Mouse (Mus musculus): ENCODE results near the gene Vstm5. TPM values are rescaled to one million over a fixed set of nuclear protein-coding genes. Genes with fewer than 3 reads are reported as not detected.
A peak's percentile ranks its signal among the peaks of the same experiment; 100 is the strongest.
"Not testable (repeated sequence)": the region's sequence is repeated elsewhere in the genome, so short reads cannot be mapped to it uniquely, and the experiment has no call there.

The Vstm5 gene
- polyA plus RNA-seq (2012; ENCODE audit: insufficient read depth, insufficient read length, low replicate concordance, missing spikeins), result not detected in 2 replicates

DNA sequence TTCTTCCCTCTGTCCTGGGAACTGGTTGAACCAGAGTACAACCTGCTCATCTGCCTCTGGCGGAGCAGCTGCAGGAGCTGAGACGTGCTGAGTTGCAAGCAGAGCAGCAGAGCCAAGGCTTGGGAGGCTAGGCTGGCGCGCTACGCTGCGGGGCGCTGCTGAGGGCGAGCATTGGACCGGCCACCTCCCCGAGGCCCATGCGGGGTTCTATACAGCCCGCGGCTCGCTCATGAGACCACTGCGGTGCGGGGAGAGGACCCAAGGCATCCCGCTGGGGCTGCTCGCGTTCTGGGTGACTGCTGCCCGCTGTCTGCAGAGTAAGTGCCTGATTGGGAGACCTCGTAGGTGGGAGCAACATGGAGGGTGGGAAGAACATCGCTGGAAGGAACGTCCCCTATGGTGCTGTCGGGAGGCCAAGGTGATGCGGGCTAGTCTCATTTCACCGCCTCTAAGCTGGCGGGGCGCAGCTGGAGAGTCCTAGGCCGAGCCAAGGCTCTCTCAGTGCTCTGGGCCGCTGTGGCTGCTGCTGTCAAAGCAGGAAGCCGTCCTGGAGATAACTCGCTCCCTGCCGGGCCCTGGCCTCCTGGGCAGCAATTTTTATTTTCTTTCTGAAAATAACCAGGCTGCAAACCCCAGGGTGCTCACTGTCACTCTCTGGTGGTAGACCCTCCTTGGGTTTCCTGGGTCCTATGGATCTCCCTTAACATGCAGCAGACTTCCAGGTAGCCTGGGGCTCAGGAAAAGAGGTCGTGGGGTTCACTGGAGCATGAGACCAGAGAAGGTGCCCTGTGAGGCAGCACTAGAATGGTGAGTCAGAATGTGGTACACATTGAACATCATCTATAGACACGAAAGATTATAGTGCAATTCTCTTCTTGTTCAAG, at the start of gene Vstm5:
Gene Vstm5, plus strand, starts transcription at position 4 of the 884 bp plus-strand sequence.
- peak within 1 kb of the TSS; percentile 27 for H3K27ac ChIP-seq (ENCODE audit: insufficient read depth, low read depth, low read length)
- WGBS, result 5% methylated on average over 35 of the region's 35 CpGs
- TF ChIP-seq CTCF (IDR thresholded peaks at IDR 0.05; ENCODE audit: insufficient read depth, low read depth, low read length), result no peak
- TF ChIP-seq POLR2A (IDR thresholded peaks at IDR 0.05; ENCODE audit: insufficient read depth, low read depth, low read length), result no peak

DNA sequence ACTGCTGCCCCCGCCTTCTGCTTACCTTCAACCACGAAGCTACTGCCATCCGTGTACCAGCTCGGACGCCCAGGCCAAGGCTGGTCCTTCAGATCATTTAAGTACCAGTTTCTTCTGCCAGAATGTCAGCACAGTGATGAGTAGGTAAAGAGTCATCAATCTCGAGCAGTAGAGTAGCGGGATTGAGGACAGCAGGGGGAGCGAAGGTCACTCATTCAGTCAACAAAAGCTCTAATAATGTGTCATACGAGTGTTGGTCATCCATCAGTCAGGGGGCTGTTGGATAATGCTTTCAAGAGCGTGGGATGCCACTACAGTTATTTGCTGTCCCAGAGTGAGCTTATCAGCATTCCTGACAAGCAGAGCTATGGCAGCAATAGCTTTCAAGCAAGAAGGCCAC, 44.0 kb upstream of the Vstm5 start:
- not testable (repeated sequence) for H3K4me3 ChIP-seq (ENCODE audit: insufficient read depth, low read depth, low read length); H3K4me1 ChIP-seq (ENCODE audit: control insufficient read depth, insufficient read depth, low read length); H3K27ac ChIP-seq (ENCODE audit: insufficient read depth, low read depth, low read length)
- WGBS, result 89% methylated on average over 10 of the region's 10 CpGs

More for the DNA sequence above, at the start of gene Vstm5:
- Histone ChIP-seq H3K4me3 (ENCODE audit: insufficient read depth, low read depth, low read length) (peak within 1 kb of the TSS; percentile 71), H3K4me1 (ENCODE audit: control insufficient read depth, insufficient read depth, low read length) (peaks cover 18% of the 10 kb centered on the region)

DNA sequence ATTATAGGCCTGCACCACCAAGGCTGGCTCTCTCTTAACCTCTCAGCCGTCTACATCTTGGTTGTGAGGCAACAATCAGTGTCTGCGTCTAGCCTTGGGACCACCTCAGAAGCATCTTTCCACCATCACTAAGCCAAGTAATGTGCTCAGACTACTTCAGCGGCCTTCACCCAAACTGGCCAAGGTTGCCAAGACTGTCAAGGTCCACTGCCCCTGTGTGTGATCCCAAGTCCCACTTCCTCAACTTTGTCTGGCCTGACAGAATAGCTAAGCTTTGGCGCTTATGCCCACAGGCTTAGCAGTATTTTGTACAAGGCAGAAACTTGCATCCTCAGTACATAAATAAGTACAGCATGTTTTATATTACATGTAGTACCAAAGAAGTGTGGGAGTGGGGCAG, 32.2 kb upstream of the Vstm5 start:
- TF ChIP-seq POLR2A (IDR thresholded peaks at IDR 0.05; ENCODE audit: insufficient read depth, low read depth, low read length) (no peak), CTCF (IDR thresholded peaks at IDR 0.05; ENCODE audit: insufficient read depth, low read depth, low read length) (no peak)
- no peaks in the 10 kb centered on the region for H3K4me1 ChIP-seq (ENCODE audit: control insufficient read depth, insufficient read depth, low read length)
- no peak overlapping the region for H3K27ac ChIP-seq (ENCODE audit: insufficient read depth, low read depth, low read length)
- no peak overlapping the region for H3K4me3 ChIP-seq (ENCODE audit: insufficient read depth, low read depth, low read length)
- WGBS, result 96% methylated on average over 4 of the region's 4 CpGs

DNA sequence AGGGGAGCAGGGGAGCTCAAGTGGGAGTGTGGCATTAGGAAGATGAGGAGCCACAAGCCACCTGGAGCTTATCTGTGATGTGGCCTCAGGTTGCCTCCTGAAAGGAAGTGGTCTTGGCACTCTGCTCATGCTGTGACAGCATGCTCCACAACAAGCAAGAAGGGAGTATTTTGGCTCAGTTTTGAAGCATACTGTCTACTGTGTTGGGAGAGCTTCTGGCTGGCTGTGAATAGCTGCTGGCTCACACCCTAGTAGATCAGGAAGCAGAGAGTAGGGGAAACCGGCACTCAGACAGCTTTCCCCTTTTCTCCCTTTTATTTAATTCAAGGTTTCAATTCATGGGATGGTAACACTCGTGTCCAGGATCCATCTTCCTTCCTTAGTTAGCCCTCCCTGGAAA, 29.5 kb upstream of the Vstm5 start:
- H3K4me1 ChIP-seq (ENCODE audit: control insufficient read depth, insufficient read depth, low read length), result no peaks in the 10 kb centered on the region
- TF ChIP-seq CTCF (IDR thresholded peaks at IDR 0.05; ENCODE audit: insufficient read depth, low read depth, low read length), result no peak
- no peak for TF ChIP-seq POLR2A (IDR thresholded peaks at IDR 0.05; ENCODE audit: insufficient read depth, low read depth, low read length)
- WGBS, result 53% methylated on average over 2 of the region's 2 CpGs
- no peak overlapping the region for H3K27ac ChIP-seq (ENCODE audit: insufficient read depth, low read depth, low read length)
- no peak overlapping the region for H3K4me3 ChIP-seq (ENCODE audit: insufficient read depth, low read depth, low read length)

DNA sequence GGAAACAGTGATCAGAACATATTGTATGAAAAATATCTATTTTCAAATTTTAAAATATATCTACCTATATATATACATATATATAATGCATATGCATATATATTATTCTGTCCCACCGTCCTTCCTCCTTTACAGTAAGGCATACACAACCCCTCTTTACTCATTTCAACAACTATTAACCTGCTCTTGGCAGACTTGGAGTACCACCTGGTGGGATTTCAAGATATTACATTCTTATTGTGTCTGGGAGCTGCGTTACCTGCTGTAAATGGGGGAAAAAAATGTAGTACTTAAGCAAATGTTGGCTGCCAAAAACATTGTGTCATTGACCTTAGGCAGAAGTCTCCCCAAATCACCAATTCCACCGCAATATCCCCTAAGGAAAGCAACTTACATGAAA, 27.0 kb upstream of the Vstm5 start:
- Histone ChIP-seq H3K27ac (ENCODE audit: insufficient read depth, low read depth, low read length) (no peak overlapping the region), H3K4me1 (ENCODE audit: control insufficient read depth, insufficient read depth, low read length) (no peaks in the 10 kb centered on the region), H3K4me3 (ENCODE audit: insufficient read depth, low read depth, low read length) (no peak overlapping the region)
- TF ChIP-seq CTCF (IDR thresholded peaks at IDR 0.05; ENCODE audit: insufficient read depth, low read depth, low read length) (no peak), POLR2A (IDR thresholded peaks at IDR 0.05; ENCODE audit: insufficient read depth, low read depth, low read length) (no peak)
- 80% methylated on average over 3 of the region's 3 CpGs for WGBS

DNA sequence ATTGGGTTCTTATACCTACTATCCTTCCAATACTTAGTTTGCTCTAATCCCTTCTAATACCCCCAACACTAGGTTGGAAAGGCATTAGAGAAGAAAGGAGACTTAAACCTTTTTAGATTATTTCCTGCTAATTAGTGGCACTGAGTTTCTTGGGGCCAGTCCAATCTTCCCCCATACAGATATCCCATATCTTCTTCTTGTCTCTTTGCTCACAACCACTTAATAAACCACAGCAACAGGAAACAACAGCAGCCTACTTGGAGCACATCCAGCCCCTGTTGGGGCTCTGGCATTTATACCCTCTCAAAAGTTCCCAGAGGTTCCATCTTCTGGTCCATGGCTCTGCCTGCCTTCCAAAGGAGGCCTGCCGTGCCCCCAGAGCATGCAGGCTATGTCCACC, 25.1 kb upstream of the Vstm5 start:
- no peak for TF ChIP-seq POLR2A (IDR thresholded peaks at IDR 0.05; ENCODE audit: insufficient read depth, low read depth, low read length)
- H3K27ac ChIP-seq (ENCODE audit: insufficient read depth, low read depth, low read length), result no peak overlapping the region
- no peak overlapping the region for H3K4me3 ChIP-seq (ENCODE audit: insufficient read depth, low read depth, low read length)
- WGBS, result 60% methylated on average over 1 of the region's 1 CpGs
- H3K4me1 ChIP-seq (ENCODE audit: control insufficient read depth, insufficient read depth, low read length), result no peaks in the 10 kb centered on the region

DNA sequence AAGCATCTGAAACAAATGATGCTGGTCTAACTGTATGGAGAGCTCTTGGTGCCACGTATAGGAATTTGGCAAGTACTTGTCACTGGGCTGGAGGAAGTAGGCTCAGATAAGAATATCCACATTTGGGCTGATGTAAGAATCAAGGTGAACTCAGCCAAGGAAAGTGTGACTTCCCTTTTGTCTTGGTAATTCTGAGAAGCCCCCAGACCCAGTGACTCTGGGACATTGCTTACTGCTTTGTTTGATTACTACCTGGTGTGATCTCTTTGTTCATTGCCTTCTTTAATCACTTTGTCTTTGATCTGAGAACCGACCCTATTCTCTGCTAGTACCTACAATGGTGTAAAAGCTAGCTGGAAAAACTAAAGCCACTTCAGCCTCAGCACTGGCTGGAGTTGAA, 13.9 kb upstream of the Vstm5 start:
- H3K4me1 ChIP-seq (ENCODE audit: control insufficient read depth, insufficient read depth, low read length), result no peaks in the 10 kb centered on the region
- no peak for TF ChIP-seq CTCF (IDR thresholded peaks at IDR 0.05; ENCODE audit: insufficient read depth, low read depth, low read length)
- no peak for TF ChIP-seq POLR2A (IDR thresholded peaks at IDR 0.05; ENCODE audit: insufficient read depth, low read depth, low read length)
- H3K4me3 ChIP-seq (ENCODE audit: insufficient read depth, low read depth, low read length), result no peak overlapping the region
- WGBS, result 47% methylated on average over 2 of the region's 2 CpGs
- H3K27ac ChIP-seq (ENCODE audit: insufficient read depth, low read depth, low read length), result no peak overlapping the region

DNA sequence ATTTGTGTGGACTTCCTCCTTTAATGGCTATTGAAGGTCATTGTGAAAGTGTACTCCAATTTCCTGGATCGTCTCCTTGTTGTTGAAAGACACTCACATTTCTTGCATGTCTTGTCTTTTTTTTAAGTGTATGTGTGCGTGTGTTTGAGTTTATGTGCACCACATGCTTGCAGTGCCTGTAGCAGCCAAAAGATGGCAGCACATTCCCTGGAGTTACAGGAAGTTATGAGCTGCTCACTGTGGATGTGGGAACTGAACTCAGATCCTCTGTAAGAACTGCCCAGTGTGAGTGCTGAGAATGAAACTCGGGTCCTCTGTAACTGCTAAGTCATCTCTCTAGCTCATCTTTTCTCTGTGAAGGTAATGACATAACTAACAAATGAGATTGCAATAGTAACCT, 6.4 kb upstream of the Vstm5 start:
- WGBS, result 97% methylated on average over 3 of the region's 3 CpGs
- TF ChIP-seq CTCF (IDR thresholded peaks at IDR 0.05; ENCODE audit: insufficient read depth, low read depth, low read length) (no peak), POLR2A (IDR thresholded peaks at IDR 0.05; ENCODE audit: insufficient read depth, low read depth, low read length) (no peak)

DNA sequence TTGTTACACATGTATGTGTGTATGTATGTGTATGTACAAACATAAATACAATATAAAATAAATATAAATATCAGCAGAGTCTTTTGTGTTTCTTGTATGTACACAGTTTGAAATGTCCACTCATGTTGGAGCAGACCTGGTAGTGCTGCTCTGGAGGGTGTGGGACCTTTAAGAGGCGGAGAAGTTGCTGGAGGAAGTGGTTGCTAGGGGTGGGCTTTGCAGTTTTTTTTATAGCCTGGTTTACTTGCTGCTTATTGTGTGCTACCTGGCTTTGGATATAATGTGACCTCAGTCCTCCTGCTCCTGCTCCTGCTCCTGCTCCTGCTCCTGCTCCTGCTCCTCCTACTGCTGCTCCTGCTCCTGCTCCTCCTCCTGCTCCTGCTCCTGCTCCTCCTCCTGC, 5.2 kb upstream of the Vstm5 start:
- no peak overlapping the region for H3K4me3 ChIP-seq (ENCODE audit: insufficient read depth, low read depth, low read length)
- TF ChIP-seq CTCF (IDR thresholded peaks at IDR 0.05; ENCODE audit: insufficient read depth, low read depth, low read length), result no peak
- no peak for TF ChIP-seq POLR2A (IDR thresholded peaks at IDR 0.05; ENCODE audit: insufficient read depth, low read depth, low read length)
- H3K4me1 ChIP-seq (ENCODE audit: control insufficient read depth, insufficient read depth, low read length), result peaks cover 4% of the 10 kb centered on the region
- WGBS, result 92% methylated on average over 1 of the region's 1 CpGs
- H3K27ac ChIP-seq (ENCODE audit: insufficient read depth, low read depth, low read length), result no peak overlapping the region

More for the DNA sequence above, 6.4 kb upstream of the Vstm5 start:
- Histone ChIP-seq H3K27ac (ENCODE audit: insufficient read depth, low read depth, low read length) (no peak overlapping the region), H3K4me3 (ENCODE audit: insufficient read depth, low read depth, low read length) (no peak overlapping the region), H3K4me1 (ENCODE audit: control insufficient read depth, insufficient read depth, low read length) (no peaks in the 10 kb centered on the region)

All from olfactory bulb, adult 2 months (tissue).